Mouse (Mus musculus) neutrophil, adult 5-6 weeks (primary cell): ENCODE results near the gene Sergef. TPM values are rescaled to one million over a fixed set of nuclear protein-coding genes. Genes with fewer than 3 reads are reported as not detected.

ENCODE experiments used
- ATAC-seq: fragments of 151-379, 151-347 bp; 2 replicates; pipeline ENCODE4 v1.8.0; 2017; ENCODE audit warnings: mild to moderate bottlenecking, moderate TSS enrichment; ENCODE audit not compliant: insufficient number of reproducible peaks, poor library complexity, low FRiP score, severe bottlenecking; ENCODE audit errors: extremely low read depth
- total RNA-seq: library from RNA; stranded (forward); fragments of 200-1000 nt; gene quantifications from 2 replicates; pipeline ENCODE4 v1.2.3, GENCODE M21; 2017

The Sergef gene
- total RNA-seq, 1 experiment from 2014 or later: 13.6 TPM

DNA sequence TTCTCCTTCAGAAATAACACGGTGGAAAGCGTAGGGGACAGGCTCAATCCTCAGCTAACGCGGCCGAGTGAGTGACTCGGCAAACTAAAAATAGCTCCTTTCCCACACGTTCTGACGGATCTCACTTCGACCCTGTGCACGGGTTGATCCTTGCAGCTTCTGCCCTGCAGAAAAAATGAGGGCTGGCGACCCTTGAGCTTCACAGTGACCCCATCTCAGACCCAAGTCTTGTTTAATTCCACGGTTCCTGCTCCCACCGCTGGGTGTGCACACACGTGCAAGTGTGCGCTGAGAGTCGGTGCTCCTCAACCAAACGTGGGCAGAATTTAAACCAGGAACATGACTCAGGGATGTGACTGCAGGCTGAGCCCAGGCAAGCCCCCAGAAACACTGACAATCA is 52.1 kb downstream of the Sergef start:
- no peak for ATAC-seq

DNA sequence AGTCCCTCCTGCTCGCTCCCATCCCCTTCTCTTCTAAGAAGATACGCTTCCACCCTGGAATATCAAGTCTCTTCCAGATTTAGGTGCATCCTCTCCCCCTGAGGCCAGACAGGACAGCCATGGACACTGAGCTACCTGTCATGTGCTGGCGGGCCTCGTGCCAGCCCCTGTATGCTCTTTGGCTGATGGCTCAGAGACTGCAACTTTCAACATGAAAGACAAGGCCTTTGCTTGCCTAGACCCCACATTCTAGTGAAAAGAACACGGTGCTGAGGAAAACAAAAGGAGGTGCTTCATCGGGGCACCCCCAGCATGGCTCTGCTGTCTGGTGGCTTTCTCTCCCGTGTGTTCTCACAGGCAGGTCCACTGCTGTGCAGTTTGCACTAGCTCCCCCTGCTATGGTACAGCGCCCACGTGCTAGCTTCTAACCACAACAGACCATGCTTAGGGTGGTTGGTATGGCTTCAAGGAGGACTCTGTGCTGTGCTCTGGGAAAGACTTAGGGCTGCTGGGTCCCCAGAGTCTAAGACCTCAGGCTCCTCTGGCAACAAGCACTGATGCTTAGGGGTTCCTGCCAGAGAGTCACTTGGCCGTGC is 52.9 kb downstream of the Sergef start:
- no peak for ATAC-seq

DNA sequence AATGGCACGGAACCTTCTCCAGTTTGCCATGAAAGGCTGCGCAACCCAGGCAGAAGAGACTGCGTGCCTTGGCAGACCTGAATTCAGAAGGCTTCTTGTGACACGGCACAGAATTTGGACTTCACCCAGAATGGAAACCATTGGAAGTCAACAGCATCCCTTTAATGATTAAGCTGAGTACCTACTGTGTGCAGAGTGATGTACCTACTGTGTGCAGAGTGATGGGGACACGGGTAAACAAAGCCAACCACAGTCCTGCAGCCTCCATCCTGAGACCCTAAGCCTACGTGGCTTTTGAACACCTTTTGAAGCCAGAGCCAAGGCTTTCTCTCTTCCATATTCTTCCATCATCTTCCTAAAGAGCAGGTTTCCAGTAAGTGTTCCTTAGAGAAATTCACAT is 56.9 kb downstream of the Sergef start:
- no peak for ATAC-seq

DNA sequence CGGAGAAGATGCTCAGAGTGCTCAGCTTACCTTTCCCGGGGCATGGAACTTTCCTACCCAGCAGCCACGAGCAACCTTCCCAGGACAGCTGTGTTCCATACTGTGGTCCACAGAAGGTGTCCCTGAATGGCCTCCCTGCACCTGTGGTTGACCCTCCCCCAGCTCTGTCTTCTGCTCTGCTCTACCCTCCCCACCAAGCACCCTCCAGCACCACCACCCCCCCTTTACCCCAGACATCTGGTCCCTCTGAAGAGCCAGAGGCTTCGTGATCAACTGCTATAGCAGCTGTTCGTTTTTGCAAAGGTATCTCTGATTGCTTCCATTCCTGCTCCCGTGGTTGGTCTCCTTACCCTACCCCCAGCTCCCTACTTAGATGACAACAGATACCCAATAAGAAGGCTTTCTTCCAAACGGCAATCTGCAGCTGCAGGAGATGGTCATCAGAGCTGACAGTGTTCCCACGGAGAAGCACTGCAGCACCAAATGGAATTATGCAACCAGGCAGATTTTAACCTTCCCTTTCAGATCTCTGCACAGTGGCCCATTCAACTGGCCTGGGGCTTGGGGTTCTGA is 58.2 kb downstream of the Sergef start:
- no peak for ATAC-seq

DNA sequence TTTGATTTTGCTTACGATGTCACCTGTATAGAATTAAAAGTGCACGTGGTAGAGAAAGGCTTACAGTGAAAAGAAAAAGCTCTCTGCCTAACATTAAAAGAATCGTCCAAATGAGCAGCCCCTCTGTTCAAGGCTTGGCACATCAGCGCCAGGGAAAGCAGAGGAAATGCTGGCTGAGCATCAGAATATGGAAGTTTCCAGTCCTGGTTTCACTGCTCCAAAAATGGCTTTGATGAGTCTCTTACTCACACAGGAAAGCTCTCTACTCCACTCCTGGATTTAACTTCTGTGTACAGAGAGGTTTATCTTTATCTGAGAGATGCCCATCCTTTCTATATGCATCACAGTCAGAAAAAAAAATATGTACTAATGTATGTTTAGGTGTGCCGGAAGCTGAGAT is 61.5 kb downstream of the Sergef start:
- ATAC-seq: no peak

DNA sequence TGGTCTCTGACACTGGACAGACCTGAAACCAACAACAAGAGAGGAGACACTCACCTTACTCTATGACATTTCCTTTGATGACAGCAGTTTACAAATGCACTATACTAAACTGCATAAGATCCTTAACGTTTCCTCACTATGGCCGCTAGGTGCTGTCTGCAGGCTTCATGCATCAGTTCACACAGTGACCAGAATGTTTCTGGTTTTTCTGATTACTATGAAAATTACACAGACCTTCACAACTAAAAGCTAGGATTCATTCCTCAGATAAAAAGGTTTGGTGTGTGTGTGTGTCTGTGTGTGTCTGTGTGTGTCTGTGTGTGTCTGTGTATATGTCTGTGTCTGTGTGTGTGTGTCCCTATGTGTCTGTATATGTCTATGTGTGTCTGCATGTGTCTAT is 63.7 kb downstream of the Sergef start:
- no peak for ATAC-seq

DNA sequence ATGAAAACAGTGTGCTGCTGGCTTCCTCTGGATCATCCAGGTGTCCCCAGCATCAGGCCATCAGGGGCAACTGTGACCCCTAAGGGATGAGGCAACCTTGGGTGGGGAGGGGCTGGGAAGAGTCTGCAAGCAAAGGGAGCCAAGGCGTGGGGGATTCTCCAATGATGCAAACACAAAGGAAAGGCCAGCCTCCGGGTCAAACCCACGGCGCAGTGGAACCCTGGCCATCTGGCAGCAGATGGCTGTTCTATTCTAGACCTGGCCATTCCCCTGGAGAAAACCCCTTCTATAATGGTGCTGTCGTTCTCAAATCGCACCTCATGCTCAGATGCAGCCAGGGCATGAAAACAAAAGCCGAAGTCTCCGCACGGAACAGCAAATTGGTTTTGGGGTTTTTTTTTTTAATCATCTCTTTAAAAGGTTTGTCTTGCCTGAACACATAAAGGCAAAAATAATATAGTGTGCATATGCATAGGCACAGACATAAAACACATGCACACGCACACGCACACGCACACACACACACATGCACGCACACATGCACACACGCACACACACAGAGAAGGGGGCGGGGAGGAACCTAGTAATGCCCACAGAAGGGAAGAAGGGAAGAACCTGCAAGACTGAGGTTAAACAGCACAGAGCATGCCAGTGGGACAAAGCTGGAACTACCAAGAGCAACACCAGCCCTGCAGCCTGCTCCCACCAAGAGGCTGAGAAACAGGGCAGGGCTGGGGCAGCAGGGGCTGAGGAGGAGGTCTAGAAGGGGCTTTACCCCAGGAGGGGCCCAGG is 66.6 kb downstream of the Sergef start:
- no peak for ATAC-seq

DNA sequence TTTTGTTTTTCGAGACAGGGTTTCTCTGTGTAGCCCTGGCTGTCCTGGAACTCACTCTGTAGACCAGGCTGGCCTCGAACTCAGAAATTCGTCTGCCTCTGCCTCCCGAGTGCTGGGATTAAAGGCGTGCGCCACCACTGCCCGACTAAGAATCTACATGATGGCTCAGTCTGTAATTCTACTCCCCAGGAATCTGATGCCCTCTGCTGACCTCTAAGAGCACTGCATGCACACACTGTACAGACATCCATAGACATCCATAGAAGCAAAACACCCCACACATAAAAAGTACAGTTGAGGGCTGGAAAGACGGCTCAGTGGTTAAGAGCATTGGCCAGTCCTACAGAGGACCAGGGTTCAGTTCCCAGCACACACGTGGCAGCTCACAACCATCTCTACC is 70.1 kb downstream of the Sergef start:
- peak; percentile 61; the same call in 1 of the 2 replicates for ATAC-seq

DNA sequence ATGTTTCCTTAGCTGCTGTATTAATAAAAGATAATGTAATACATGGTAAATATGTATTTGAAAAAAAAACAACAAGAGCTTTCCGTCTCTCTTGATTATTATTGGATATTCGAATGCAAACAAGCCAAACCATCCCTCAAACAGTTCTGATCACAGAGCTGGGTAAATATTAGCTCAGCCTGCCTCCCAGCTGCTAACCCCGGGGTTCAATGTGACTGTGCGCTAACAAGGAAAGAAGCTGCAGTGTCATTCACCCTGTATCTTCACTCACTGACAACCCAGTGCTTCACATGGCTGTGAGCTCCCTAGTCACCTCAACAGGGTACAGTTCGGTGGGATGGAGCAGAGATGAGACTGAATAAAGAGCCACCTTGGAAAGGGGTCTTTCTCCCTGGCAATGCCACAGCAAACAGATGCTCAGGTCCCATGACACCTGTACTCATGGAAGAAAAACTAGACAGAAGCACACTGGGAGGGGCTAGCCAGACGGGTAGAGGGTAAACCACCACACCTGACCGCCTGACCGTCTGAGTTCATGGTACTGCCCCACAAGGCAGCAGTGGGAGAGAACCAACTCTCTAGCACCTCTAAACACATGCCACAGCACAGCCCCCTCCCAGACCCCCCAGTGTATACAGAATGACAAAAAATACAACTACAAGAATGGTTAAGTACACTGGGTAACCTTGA is 73.1 kb downstream of the Sergef start:
- ATAC-seq: no peak

DNA sequence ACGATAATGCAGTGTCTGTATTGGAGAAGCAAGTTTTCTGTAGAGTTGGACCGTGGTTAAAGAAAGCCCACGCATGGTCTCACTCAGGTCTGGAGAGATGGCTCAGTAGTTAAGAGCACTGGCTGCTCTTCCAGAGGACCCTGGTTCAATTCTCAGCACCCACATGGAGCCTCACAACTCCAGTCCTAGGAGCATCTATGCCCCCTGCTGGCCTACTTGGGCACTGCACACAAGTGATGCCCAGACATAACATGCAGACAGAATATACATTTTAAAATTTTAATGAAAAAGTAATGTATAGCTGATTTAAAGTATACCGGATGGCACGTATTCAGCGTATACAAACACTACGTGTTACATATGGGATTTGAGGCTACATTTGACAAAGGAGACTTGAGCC is 74.2 kb downstream of the Sergef start:
- ATAC-seq: no peak

DNA sequence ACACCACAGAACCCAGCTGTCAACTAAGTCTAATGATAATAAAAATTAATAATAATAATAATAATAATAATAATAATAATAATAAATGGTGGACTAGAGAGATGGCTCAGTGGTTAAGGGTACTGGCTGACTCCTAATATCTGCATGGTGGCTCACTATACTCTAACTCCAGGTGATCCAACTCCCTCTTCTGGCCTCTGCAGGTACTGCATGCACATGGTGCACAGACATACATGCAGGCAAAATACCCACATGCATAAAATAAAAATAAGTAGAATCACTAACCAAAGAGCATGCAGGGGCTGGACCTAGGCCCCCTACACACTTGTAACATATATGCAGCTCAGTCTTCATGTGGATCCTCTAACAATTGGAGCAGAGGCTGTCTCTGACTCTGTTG is 75.8 kb downstream of the Sergef start:
- no peak for ATAC-seq

DNA sequence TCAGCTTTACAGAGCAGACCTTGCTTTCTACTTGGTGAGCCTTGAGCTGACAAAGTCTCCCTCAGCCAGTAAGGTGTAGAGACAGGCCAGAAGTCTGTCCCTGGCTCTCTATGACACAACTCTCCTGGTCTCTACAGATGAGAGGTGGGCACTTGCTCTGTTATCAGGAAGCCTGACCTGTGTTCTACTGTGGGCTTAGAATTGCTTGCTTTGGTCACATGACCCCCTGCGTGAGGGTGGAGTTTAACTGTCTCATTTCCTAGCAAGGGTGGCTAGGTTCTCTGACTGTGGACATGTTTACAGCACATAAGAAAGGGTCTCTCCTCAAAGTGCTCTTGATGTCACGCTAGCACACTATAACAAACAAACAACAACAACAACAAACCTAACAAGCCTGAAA is 79.5 kb downstream of the Sergef start:
- ATAC-seq: no peak

DNA sequence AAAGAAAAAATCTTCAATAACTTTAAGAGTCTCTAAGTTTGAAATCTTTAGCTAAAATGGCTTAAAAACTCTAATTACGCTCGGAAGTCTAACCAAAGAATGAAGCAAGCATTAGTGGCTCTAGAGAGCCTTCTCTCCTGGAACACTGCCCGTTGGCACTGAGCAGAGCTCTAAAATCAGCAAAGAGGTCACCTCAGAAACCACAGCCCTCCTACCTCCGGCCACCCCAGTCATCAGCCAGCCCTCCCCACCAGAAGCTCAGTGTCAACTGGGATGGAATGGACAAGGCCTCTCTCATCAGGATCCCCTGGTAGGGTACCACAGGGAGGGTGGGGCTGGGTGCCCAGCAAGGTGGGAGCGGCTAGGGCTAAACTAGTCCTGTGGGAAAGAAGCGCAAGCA is 80.0 kb downstream of the Sergef start:
- ATAC-seq: no peak

DNA sequence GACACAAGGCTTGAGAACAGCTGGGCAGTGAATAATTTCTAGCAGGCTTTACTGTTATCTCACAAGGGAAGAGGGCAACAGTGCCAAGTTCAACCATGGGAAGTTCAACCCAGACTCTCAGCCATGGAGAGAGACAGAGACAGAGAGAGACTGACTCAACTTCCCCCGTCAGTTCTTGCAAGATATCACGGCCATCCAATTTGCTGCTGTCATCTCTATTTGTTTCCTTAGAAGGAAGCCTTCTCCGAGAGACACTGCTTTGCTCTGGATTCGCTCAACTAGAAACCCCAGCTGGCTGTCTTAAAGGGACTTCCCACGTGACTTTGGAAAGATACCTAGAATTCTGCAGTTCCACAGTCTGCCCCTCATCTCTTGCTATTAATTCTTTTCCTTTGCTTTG is 80.6 kb downstream of the Sergef start:
- no peak for ATAC-seq

DNA sequence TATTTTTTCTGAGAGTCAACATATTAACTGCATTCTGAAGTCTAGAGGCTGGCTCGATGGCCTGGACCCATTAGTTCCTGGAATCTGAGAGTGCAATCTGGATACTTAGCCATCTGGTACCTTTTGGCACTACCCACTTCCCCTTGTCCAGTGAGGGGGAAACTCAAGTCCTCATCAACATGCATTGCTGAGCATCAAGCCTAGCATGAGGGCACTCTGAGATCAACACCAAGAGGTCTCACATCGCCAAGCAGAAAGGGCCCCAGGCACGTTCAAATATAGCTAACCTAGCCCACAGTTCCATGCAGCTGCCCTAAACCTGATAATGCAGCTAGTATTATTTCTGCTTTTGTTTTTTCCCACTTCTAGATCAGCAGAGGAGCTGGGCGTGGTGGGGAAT is 81.6 kb downstream of the Sergef start:
- peak; percentile 17; the same call in 1 of the 2 replicates for ATAC-seq

DNA sequence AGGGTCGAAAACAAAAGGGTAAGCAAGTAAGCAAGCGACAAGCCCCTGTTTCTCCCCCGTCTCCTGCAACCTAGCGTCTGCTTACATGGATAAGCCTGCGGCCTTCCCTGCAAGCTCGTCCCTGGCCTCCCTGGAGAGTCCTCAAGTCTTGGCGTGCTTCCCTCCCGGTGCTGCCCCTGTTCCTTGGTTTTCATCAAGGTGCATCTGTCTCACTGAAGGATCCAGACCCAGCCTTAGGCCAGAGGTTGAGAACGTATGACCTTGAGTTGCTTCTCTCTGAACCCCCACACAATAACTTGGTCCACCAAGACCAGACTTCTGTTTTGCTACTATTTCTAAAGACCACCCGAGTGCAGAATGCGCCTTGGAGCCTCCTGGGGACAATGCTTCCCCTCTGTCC is 82.2 kb downstream of the Sergef start:
- no peak for ATAC-seq

DNA sequence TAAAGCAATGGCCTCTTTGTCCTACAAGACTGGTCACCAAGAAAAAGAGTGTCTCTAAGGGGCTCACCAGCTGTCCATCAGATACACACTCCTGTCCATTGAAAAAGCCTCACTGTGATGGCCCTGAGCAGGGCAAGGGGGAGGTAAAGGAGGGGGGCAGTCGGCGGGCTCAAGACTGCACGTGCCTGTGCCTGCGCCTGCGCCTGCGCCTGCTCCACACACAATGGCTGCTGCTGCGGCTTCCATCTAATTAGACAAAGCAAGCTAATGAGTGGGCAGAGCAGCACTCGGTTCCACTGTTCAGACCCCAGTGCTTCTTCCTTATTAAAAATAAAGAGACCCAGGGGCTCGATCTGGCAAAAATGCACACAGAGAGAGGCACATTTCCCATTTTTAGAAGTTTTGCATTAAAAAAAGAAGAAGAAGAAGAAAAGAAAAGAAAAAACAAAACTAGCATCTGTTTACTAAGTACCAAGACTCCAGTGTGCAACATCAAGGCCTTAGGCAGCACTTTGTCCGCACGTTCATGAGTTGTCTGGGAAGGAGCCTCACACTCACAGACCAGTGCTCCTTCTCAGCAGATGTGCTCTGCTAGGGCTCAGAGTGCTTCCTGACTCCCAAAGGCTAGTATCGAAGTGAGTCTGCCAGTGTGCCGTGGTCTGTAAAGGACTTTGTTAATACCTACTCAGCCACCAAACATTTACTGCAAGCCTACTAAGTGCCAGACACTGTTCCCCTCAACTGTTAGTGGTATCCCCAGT is 83.1 kb downstream of the Sergef start:
- ATAC-seq: no peak

DNA sequence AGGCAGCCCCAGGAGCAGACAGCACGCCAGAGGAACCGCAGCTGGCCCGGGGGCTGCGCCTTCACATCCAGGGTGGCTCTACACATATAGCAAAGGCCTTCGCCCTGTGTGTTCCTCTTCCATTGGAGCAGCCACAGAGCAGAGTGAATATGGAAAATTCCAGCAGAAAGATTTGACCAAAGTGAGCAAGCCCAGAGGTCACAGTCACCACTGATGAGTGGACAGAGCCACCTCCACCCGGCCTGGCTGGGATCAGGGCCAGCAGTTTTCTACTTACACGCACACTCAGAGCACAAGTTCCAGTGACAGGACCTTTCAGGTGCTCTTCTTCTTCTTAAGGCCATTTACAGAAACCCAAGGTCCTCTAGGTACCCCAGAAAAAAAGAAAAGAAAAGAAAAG is 83.9 kb downstream of the Sergef start:
- no peak for ATAC-seq

DNA sequence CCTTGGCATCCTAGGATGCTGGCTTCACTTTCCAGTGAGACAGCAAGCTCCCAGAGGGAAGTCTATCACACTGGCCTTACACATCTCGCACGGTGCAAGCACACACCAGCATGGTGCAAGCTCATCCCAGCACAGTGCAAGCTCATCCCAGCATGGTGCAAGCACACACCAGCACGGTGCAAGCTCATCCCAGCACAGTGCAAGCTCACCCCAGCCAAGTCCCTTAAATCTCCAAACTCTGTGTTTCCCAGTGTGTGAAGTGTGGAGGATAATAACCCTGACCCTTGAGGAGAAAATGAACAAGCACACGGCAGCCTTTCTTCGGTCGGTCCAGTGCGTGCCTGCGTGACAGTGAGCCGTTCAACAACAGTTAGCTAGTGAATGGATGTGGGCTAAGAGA is 84.8 kb downstream of the Sergef start:
- no peak for ATAC-seq
